Mouse (Mus musculus): Measurements from ENCODE around the gene Tepsin.

Gene Tepsin

DNA sequence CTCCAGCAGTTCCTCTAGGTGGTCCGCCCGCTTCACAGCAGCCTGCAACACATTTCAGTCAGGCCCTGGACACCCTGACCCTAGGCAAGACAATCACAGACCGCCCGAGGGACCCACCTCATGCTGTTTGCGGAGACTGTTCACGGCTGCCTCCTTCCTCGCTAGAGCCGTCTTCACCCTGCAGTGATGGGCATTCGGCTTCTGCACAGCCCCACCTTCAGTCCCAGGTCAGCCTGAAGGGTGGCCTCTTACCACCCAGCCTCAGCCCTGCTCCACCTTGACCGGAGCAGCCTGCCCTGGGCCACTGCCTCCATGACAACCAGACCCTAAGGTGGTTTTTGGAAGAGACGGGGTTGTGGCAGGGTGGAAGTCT lies 33.9 kb downstream of the Tepsin start:
- DNase-seq (ENCODE audit: inconsistent ontology term), result no peak

DNA sequence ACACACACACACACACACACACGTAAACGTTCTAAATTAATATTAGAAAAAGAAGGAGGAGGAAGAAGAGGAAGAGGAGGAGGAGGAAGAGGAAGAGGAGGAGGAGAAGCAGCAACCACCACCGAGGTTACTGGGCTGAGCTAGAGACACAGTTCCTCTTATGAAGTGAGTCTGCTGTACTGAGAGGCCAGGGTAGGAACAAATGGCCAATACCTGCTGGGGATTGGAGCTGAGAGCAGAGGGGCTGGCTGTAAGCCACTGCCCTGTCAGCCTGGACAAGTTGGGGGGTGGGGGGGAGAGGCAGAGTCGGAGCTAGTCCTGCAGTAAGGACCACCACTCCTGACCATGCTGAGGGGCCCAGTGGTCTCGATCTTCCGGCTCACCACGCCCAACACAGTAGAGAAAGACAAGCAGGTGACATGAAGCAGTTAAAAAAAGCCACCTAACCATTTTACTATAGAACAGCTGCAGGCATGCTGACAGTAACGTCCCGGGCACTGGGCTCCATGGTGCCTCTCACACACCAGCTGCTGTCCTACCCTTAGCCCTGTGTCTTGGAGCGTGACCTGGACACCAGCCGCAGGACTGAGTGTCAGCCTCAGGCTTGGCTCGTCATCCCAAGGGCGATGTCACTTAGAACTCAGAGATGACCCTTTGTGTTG lies 34.4 kb downstream of the Tepsin start:
- DNase-seq (ENCODE audit: inconsistent ontology term), result no peak

DNA sequence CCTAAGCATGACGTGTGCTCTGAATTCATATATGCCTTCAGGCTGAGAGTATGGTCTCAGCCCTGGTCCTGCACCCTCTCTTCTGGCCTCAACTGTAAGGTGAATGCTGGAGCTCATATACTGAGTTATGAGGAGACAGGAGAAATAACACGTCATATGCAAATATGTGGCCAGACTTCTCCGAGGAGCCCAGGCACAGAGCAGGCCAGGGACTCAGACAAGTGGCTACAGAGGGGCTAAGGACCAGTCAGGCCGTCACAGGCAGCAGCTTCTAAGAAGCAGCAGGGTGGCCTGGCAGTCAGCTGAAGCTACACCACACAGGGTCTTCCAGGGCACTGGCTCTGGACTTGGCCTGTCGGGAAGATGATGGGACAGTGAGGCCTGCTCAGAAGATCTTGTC lies 35.2 kb downstream of the Tepsin start:
- no peak for DNase-seq (ENCODE audit: inconsistent ontology term)

DNA sequence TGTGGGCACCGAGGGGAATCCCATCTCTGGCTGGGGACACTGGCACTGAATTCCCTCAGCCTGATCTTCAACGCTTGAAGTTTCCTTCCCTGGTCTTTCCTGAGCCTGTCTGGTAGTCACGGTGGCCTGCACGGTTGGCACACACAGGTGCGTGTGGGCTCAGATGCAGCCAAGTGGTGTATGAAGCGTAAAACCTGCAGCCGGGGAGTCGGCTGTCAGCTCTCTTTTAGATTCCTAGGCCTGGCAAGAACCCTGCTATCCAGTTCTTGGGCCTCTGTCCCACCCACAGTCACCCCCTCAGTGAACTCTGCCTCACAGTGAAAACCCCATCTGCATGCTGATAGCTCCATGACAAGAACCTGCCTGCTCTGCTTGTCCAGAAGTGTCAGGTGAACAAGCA lies 37.9 kb downstream of the Tepsin start:
- no peak for DNase-seq (ENCODE audit: inconsistent ontology term)

DNA sequence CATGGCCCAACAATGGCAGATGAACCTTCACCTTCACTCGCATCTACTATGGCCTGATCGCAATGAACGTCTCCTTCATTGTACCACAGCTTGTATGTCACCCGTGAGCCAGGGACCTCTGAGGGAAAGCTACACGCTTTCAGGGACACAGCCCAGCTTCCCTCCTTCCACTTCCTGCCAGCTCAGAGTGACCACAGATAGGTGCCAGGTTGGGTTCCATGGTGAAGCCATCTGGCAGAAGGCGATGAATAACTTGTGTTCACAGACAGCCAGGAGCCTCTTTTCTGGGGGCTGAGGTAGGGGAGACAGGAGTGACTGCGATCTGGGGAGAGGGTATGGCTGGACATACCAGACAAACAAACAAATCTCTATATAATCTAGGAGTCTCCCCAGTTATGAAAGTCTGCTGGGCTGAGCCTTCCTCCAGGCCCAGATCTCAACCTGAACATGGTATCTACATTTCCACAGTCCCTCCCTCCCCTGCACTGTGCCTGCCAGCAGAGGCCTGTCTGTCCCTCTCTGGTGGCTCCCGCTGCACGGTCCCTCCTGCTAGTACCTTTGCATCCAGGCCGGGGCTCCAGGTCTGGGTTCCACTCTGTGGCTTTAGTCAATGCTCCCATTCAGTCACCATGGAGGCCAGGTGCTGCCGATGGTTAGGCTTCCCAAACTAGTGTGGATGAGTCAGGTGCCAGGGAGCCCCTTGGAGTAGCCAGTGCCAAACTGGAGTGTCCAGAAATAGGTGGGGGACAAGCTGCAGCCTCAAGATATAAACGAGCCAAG lies 42.4 kb downstream of the Tepsin start:
- DNase-seq (ENCODE audit: inconsistent ontology term), result no peak

DNA sequence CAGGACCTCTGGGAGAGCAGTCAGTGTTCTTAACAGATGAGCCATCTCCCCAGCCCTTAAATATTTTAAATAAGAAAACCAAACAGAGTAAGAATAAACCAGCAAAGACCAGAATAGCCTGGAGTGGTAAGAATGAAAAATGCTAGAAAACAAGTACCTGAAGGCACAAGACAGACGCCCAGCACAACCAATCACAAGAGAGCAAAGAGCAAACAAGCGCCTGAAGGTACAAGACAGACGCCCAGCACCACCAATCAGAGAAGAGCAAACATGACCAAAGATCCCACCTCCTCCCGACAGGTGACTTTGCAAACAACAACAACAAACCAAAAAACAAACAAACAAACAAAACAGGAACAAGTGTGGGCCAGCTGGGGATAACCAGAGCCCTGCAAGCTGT lies 44.7 kb downstream of the Tepsin start:
- DNase-seq (ENCODE audit: inconsistent ontology term), result no peak

DNA sequence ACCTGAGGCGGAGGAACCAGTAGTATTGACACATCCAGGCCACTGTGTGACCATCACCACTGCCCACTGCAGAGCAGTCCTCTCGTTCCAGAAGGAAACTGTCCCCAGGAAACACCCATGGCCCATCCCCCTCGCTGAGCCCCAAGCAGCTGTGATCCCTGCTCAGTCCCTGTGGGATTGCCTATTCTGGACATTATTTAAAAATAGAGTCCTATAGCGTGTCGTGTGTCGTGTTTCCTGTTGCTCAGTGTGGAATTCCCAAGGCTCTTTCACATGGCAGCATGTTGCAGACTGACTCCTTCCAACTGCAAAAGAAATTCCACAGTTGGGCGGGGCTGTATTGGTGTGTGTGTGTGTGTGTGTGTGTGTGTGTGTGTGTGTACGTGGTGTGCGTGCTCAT lies 46.3 kb downstream of the Tepsin start:
- no peak for DNase-seq (ENCODE audit: inconsistent ontology term)

DNA sequence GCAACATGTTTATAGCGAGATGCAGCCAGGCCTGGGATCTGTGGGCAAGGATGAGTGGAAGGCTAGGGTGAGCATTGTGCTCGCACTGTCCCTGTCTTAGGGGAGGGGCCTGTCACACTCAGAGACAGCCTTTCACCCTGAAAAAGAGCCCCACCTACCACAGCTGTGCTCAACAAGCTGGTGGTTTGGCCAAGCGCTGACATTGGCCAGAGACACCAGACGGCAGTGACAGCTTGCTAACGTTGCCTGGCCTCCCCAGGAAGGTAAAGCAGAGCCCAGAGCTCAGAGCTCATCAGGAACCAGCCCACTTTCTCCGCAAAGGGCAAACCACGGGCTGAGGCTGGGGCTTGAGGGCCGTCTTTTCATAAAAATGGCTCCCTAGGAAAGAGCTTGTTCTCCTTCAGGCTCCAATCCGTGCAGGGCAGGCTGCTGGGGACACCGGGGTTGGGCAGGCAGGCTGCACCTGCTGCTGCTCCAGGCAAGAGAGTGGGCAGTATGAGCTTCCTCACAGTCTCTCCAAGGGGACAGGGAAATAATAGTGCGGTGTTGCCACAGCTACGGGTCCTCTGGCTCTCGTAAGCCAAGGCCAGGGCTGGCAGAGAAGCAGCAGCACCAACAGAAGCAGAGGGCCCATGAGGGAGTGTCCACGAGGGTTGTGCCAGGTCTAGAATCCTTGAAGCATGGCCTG lies 47.3 kb downstream of the Tepsin start:
- DNase-seq (ENCODE audit: inconsistent ontology term), result no peak

DNA sequence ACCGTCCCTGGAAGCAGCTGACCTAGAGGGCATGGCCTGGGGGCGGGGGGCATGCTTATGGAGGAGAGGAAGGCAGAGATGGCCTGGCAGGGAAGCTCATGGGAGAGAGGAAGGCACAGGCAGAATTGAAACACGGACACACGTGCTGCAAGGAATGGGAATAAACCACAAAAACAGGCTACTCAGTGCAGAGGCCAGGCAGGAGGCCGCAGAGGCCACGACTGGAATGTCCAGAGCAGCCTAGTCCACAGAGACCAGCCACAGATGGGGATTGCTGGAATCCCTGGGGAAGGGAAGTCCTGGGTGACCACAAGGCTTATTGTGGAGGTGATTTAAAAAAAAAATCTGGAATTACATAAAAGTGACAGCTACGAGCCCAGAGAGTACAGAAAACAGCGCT lies 49.5 kb downstream of the Tepsin start:
- peak; percentile 68 for DNase-seq (ENCODE audit: inconsistent ontology term)

DNA sequence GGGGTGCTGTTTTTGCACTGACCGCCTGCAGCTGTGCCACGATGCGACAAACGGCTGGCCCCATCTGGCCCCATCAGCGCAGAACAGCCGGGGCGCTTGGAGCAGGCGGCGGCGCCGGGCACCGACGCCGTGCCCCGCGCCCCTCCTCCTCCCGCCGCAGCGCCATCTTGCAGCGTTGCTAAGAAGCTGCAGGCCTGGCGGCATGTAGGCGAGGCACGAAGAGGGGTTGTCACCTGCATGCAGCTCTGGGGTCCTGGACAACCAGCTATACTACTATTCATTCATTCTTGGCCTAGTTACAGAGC lies 50.3 kb downstream of the Tepsin start:
- no peak for DNase-seq (ENCODE audit: inconsistent ontology term)

DNA sequence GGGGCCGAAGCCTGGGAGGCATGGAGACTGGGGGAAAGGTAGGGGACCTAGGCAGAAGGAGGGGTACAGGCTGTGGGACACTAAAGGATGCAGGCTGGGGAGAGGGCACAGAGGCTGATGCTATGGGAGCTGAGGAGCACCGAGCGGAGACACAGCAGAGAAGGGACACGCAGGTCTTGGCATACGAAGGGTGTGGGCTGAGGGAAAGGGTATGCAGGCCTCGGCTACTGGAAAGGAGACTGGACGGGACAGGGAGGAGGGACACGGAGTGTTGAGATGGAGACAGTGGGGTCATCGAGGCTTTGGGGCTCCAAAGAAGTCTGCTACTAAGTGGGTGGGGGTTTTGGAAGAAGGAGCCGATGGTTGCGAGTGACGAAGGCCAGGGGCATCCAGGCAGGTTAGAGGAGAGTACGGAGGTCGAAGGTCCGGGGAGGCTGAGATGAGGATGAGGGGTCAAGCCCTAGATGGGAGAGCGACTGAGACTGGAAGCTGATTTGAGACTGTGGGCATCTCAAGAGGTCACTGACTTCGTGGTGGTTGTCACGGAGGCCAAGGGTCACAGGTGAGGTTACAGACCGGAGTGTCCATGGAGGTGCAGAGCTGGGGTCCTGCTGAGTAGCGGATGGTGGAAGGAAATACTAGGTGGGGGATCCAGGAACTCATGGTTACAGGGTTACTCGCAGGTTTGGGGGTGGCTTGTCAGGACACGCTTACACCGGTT lies 50.8 kb downstream of the Tepsin start:
- no peak for DNase-seq (ENCODE audit: inconsistent ontology term)

DNA sequence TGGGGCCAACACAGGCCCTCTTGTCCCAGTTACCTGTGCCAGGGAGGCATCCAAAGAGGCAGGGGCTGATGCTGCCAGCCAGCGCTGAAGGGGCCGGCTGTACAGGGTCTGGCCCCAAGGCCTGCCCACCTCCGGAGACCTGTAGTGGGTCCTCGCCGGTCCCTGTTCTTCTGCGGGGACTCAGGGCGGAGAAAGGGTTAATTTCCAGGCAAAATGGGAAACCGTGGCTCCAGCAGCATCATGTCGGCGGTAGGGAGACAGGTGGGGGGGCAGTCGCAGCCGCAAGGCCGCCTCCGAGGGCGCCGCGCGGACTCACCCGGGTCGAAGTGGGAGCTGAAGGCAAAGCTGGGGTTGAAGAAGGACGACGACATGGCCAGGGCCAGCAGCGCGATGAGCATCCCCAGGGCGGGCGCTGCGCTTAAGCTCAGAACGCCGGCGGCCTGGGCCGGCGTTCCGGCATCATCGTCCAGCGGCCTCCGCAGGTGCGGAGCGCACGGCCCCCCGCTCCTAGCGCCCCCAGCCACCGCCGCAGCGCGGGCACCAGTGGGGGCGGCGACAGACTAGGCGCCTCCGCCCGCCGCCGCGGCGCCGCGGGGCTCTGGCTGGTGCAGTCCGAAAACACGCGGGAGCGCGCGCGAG lies 51.9 kb downstream of the Tepsin start, which contains the start of gene Aatk:
Gene Aatk (minus strand): TSS at position 615 of the 639 bp plus-strand sequence.
- DNase-seq (ENCODE audit: inconsistent ontology term), result peak; percentile 56

DNA sequence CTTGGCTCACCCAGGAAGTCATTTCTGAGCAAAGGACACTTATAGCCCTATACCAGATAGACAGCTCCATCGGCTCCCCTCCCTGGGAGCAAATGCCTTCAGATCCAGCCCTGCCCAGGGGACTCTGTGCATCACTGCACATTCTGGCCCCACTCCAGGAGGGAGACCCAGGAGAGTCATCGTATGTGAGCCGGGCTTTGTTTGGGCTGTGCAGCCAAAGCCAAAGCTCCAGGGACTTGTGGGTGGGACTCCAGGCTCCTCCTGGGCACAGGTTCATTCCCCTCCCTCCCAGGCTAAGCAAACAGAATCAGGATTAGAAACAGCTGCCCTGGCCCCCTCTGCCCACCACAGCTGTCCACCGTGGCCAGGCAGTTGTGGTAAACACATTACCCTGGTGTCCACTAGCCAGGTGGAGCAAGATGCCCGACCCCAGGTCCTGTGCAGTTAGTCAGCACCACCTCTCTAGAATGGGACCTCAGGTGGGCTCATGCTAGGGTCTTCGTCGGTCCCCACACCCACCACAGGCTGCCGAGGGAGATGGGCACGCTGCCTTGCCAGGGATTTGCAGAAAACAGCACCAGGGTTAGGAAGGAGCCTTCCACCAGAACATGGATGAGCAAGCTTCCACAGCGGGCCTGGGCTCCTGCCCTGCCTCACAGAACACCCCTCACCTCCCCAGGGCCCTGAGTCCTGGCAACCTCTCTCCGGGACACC lies 52.5 kb downstream of the Tepsin start:
- DNase-seq (ENCODE audit: inconsistent ontology term), result peak; percentile 83

DNA sequence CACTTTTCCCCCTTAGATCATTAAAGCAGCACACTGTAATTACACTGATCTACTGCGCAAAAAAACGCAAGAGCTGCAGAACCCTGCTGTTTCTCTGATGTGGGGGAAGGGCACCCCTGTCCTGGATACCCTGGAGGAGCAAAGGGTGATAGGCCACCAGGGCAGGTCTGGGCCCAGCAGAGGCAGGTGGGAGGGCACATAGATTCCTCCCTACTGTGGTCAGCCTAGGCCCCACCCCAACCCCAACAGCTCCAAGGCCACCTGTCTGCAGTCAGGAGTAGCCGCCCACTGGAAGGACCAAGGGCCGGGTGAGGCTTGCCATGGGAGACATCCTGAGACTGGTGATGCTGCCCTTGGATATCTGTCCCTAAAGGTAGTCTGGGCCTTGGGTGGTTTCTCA lies 53.2 kb downstream of the Tepsin start:
- DNase-seq (ENCODE audit: inconsistent ontology term), result no peak

DNA sequence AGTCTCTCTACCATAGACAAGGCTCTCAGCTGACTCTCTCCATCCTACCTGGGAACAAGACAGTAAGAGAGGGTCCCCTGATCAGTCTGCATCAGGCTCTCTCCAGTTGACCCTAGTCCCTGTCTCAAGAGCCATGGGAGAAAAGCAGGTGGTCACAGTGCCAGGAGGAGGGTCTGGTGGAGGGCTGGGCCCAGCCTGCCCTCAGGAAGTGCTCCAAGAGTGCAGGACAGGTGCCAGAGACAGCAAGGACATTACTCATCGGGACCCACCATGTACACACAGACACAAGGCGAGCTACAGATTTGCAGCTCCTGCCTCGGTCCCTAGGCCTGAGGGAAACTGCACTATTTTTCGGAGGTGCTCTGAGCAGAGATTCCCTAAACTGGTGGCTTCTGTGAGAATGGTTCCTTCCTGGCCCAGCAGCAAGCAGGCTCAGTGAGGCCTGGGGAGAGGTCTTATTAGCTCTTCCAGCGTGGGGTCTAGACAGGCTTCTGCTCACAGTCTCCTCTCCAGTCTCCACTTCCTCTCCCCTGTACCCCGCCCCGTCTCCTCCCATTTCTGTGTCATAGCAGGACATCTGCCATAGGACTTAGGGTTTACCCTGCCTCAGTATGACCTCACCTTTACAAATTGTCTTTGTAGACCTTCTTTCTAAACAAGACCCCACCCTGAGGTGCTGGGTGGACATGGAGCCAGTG lies 56.2 kb downstream of the Tepsin start:
- DNase-seq (ENCODE audit: inconsistent ontology term), result peak; percentile 52

DNA sequence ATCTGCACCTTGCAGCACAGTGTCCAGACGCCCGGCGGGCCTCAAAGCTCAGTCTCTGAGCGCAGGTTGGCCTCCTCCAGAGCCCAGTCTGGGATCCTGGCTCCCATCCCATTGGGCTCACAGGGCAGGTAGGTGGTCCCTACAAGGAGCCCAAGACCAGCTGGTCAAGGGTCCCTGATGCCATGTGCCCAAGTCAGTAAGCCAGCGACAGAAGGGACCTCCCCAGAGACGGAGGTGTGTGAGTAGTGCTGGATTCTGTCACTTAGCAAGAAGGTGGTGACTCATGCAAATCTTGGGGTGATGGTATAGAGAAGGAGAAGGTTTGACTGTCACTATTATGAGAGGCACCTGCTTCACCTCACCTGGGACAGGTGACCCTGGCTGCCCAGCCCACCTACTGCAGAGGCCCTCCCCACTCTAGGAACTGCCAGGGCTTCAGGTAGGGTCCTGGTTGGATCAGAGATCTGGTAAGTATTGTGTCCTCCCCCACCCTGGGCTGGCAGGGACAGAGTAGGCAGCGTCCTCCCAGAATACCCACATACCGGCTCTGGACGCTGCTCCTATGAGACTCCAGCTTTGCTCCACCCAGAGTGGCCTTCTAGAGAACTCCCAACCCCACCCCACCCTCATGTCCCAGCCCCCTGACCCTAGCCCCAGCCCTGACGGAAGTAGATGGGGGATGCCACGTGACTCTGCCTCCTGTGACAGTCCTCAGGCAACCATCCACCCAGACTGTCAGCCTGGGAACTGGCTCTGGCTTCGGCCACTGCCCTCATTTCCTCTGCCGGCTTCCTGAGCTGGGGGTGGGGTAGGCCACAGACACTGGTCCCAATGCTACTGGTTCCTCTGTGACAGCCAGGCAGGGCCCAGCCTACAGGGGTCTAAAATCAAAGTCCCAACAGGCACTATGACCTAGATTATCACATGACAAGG lies 57.1 kb downstream of the Tepsin start:
- DNase-seq (ENCODE audit: inconsistent ontology term), result peak; percentile 76
